Mouse (Mus musculus) heart, adult 2 months (tissue): ENCODE data around the gene Tyk2. TPM values are rescaled to one million over a fixed set of nuclear protein-coding genes. Genes with fewer than 3 reads are reported as not detected.

Experiments
- DNase-seq, 2 experiments: peaks; one replicate each; pipeline ENCODE4 v3.0.0; 2021
- H3K27ac ChIP-seq: fragments of 200-600 bp; 2 replicates; pipeline ENCODE4 v1.8.1; 2022
- H3K27me3 ChIP-seq: fragments of 200-500 bp; 2 replicates; pipeline ENCODE4 v1.6.1; 2012; ENCODE audit warnings: mild to moderate bottlenecking, low read length, inconsistent platforms, mixed read lengths; ENCODE audit not compliant: control insufficient read depth, insufficient read depth
- H3K36me3 ChIP-seq: fragments of 200-500 bp; 2 replicates; pipeline ENCODE4 v1.6.1; 2012; ENCODE audit warnings: low read length, inconsistent platforms; ENCODE audit not compliant: control insufficient read depth, insufficient read depth
- H3K4me1 ChIP-seq: fragments of 200-500 bp; 2 replicates; pipeline ENCODE4 v1.6.1; 2011; ENCODE audit warnings: low read length; ENCODE audit not compliant: control insufficient read depth, insufficient read depth
- H3K4me3 ChIP-seq: fragments of 200-600 bp; 2 replicates; pipeline ENCODE4 v1.8.1; 2022
- H3K79me2 ChIP-seq: fragments of 200-500 bp; replicated peaks from 2 replicates; pipeline ENCODE4 v1.6.1; 2012; ENCODE audit warnings: mild to moderate bottlenecking, inconsistent platforms, low read length, moderate library complexity, mixed read lengths; ENCODE audit not compliant: control insufficient read depth, insufficient read depth
- H3K9ac ChIP-seq: fragments of 200-500 bp; 2 replicates; pipeline ENCODE4 v1.6.1; 2012; ENCODE audit warnings: low read depth, mild to moderate bottlenecking, control low read depth, inconsistent platforms, low read length, mixed read lengths
- CTCF ChIP-seq: fragments of 200-600 bp; IDR thresholded peaks from 2 replicates; pipeline ENCODE4 v1.8.1; 2022; ENCODE audit warnings: antibody characterized with exemption, mild to moderate bottlenecking, moderate library complexity
- EP300 ChIP-seq: fragments of 200-500 bp; IDR thresholded peaks from 2 replicates; pipeline ENCODE4 v1.6.1; 2011; ENCODE audit warnings: low read depth, low read length, control low read depth; ENCODE audit not compliant: insufficient read depth
- POLR2A ChIP-seq: fragments of 200-500 bp; IDR thresholded peaks from 2 replicates; pipeline ENCODE4 v1.6.1; 2011; ENCODE audit warnings: mild to moderate bottlenecking, low read depth, low read length, control low read depth; ENCODE audit not compliant: insufficient read depth
- WGBS: fragments of 180-500 bp; shearing (Covaris S2); methylation state at CpG from one replicate; pipeline ENCODE4 v1.1.7; 2018; 5-methylcytosine and 5-hydroxymethylcytosine counted together
- intact Hi-C: fragments of 180-260 bp; cut with DNase I; formaldehyde crosslinking; loops from one replicate; pipeline ENCODE4 v1.15.1; 2025
- polyA plus RNA-seq: library from polyadenylated mRNA; depleted of rRNA; stranded (reverse); fragments of >200 nt; gene quantifications from 2 replicates; pipeline ENCODE4 v1.2.3, GENCODE M21; 2012
- total RNA-seq, 2 experiments: library from RNA; stranded (reverse); gene quantifications; 2 replicates each; pipeline ENCODE4 v1.2.3; 2021

Gene Tyk2
- total and polyA plus RNA-seq, 3 experiments = 7.3 to 13.5 (median 8.1) TPM

DNA sequence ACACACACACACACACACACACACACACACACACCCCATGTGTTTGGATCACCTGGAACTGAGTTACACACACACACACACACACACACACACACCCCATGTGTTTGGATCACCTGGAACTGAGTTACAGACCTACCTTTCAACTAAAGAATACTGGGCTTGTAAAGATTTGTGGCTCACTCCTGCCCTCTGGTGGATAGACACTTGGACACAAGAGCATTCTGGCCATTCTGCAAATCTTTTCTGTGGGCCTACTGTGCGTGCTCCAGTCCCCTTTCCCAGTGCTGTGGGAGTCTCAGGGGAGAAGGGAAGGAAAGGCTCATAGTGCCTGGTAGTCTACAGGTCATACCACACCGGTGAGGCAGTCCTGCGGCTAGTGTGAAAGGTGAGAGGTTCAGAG lies 6.2 kb upstream of the Tyk2 start:
- Histone ChIP-seq H3K4me3 (no peak overlapping the region), H3K79me2 (no peaks in the 10 kb centered on the region), H3K4me1 (peaks cover 14% of the 10 kb centered on the region), H3K27ac (no peak overlapping the region), H3K27me3 (no peaks in the 10 kb centered on the region), H3K36me3 (peaks cover 5% of the 10 kb centered on the region; the same call in 1 of the 2 replicates), H3K9ac (no peak overlapping the region)
- peak; percentile 52 to 59 for DNase-seq
- TF ChIP-seq CTCF = peak; percentile 77
- TF ChIP-seq EP300 = 0 out of 2 replicates have a peak, but pooled peaks have one; percentile 47
- TF ChIP-seq POLR2A = no peak
- 49% methylated on average over 3 of the region's 3 CpGs for WGBS
- intact Hi-C loops = loop anchor here (1.0 to 10.0 kb wide), 2 partner anchors 132 to 236 kb away; partner anchors contain the start of gene Mrpl4

DNA sequence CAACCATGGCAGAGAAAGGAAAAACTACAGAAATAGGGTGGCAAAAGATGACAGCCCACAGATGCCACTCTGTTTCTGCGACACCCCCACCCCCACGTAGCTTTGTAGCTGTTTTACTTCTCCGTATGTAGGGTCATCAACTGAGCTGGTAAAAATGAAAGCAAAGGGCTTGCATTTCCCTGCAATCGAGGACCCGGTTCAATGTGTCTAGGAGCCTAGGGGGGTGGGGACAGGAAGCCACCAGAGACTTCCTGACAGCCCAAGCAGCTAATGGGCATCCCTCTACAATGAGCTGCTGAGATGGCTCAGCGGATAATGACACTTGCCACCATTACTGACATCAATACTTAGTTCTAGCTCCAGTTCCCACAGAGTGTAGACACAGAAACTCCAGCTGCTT lies 5.4 kb upstream of the Tyk2 start:
- intact Hi-C loops = loop anchor here (1.0 to 10.0 kb wide), 2 partner anchors 106 to 132 kb away; partner anchors contain the start of gene Mrpl4

DNA sequence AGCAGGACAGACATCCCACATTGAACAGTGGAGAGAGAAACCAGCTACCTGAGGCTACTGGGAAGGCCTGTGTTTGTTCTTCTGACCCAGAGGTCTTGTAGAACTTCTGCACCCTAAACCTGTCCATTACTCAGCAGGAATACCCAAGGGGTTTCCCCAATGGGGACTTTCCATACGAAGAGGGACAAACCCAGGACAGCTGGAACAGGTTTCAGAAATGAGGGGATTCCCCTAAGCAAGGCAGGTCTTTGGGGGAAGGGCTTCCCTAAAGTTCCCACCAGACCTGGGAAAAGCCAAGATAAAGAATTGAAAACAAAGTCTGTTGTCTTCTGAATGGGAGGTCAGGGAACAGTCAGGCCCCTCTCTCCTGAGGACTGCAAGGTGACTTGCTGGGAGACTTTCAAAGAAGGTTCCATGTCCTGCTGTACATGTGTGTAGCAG lies 4.9 kb upstream of the Tyk2 start:
- TF ChIP-seq CTCF = no peak
- Histone ChIP-seq H3K9ac (no peak overlapping the region), H3K27ac (peak overlapping the region; percentile 81), H3K36me3 (peaks cover 5% of the 10 kb centered on the region; the same call in 1 of the 2 replicates), H3K79me2 (no peaks in the 10 kb centered on the region), H3K27me3 (no peaks in the 10 kb centered on the region), H3K4me1 (peaks cover 14% of the 10 kb centered on the region), H3K4me3 (no peak overlapping the region)
- WGBS = 34% methylated on average over 1 of the region's 1 CpGs
- intact Hi-C loops = loop anchor here (1.0 to 10.0 kb wide), 2 partner anchors 106 to 131 kb away; partner anchors contain the start of gene Mrpl4
- DNase-seq = no peak

More for the DNA sequence above, 5.4 kb upstream of the Tyk2 start:
- Histone ChIP-seq H3K4me1 (peaks cover 14% of the 10 kb centered on the region), H3K79me2 (no peaks in the 10 kb centered on the region), H3K27me3 (no peaks in the 10 kb centered on the region), H3K27ac (peak overlapping the region; percentile 81), H3K4me3 (no peak overlapping the region), H3K9ac (no peak overlapping the region), H3K36me3 (peaks cover 5% of the 10 kb centered on the region; the same call in 1 of the 2 replicates)
- 56% methylated on average over 6 of the region's 6 CpGs for WGBS
- DNase-seq = no peak
- TF ChIP-seq EP300 (no peak), POLR2A (no peak), CTCF (no peak)

DNA sequence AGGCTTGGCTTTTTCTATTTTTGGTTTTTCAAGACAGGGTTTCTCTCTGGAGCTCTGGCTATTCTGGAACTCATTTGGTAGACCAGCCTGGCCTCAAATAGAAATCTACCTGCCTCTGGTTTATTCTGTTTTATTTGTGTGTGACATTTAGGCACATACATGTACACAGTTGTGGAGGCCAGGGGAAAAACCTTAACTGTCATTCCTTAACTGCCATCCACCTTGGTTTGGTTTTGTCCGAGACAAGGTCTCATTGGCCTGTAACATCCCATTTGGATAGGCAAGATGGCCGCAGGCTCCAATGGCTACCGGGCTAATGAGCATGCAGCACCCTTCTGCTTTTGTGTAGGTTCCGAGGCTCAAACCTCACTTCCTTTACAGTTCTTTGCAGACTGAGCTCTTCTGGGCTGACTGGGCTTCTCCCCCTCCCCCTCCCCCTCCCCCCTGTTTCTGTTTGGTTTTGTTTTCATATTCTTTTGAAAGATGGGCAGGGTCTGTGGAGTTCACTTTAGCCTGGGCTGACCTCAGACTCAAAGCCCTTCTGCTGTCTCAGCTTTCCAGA lies 4.4 kb upstream of the Tyk2 start:
- WGBS = 67% methylated on average over 4 of the region's 4 CpGs
- Histone ChIP-seq H3K27me3 (no peaks in the 10 kb centered on the region), H3K9ac (no peak overlapping the region), H3K27ac (peak overlapping the region; percentile 81), H3K4me3 (no peak overlapping the region), H3K36me3 (peaks cover 5% of the 10 kb centered on the region; the same call in 1 of the 2 replicates), H3K4me1 (peaks cover 15% of the 10 kb centered on the region), H3K79me2 (no peaks in the 10 kb centered on the region)
- TF ChIP-seq EP300 (no peak), CTCF (no peak), POLR2A (no peak)
- DNase-seq = no peak
- intact Hi-C loops = loop anchor here (10.0 kb wide), 1 partner anchor 131 kb away; the partner anchor contains the start of gene Mrpl4

DNA sequence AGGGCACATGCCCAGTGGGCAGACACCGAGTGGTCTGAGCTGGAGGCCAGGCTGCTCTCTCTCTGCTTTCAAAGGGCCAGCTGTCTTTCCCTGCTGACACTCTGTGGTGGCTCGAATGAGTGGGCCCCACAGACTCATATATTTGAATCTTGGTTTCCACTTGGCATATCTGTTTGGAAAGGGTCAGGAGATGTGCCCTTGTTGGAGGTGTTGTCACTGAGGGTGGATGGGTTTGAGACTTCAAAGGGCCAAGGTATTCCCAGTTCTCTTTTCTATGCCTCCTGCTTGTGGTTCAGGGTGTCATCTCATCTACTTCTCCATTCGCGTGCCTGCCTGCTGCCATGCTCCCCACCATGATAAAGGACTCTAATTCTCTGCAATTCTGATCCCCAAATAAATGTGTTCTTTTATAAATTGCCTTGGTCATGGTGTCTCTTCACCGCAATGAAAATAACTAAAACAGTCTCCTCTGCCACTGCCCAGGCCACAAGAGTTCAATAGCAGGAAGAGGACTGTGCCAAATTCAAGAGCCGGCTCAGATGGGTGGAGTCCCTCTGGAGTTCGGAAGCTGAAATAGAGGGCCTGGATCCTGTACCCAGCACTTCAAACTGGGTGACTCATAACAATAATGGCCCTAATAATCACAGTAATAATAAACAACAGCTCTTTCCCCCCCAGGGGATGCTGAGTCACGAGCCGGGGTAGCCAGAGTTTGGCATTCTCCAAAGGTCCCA lies 3.7 kb upstream of the Tyk2 start:
- Histone ChIP-seq H3K36me3 (peaks cover 5% of the 10 kb centered on the region; the same call in 1 of the 2 replicates), H3K27me3 (no peaks in the 10 kb centered on the region), H3K4me3 (no peak overlapping the region), H3K27ac (peak overlapping the region; percentile 81), H3K9ac (no peak overlapping the region), H3K4me1 (peaks cover 15% of the 10 kb centered on the region), H3K79me2 (no peaks in the 10 kb centered on the region)
- intact Hi-C loops = loop anchor here (10.0 kb wide), 1 partner anchor 130 kb away; the partner anchor contains the start of gene Mrpl4
- TF ChIP-seq EP300 = no peak
- TF ChIP-seq CTCF = 0 out of 2 replicates have a peak, but pooled peaks have one; percentile 4
- peak; percentile 60 to 75 for DNase-seq
- WGBS = 32% methylated on average over 9 of the region's 9 CpGs
